Mouse (Mus musculus): ENCODE data around the gene Slc35a1. TPM values are rescaled to one million over a fixed set of nuclear protein-coding genes. Genes with fewer than 3 reads are reported as not detected.
"Not testable (repeated sequence)": the region's sequence is repeated elsewhere in the genome, so short reads cannot be mapped to it uniquely, and the experiment has no call there.

Slc35a1 gene
- total RNA-seq (2014; rRNA removed) (25.0 and 26.6 TPM in 2 replicates), polyA plus RNA-seq (2012; rRNA removed) (10.6 and 12.2 TPM in 2 replicates)

GRCm38 (mm10) chr4:34686874-34687567 is at the start of gene Slc35a1:
Slc35a1 (minus strand) TSS chr4:34687438.
- peak; percentile 54 for TF ChIP-seq POLR2A (IDR thresholded peaks at IDR 0.05; ENCODE audit: extremely low read depth, insufficient read depth, low read length)
- no peak for TF ChIP-seq CTCF (IDR thresholded peaks at IDR 0.05; ENCODE audit: low read depth, low read length)
- peak within 1 kb of the TSS; percentile 81 for H3K4me3 ChIP-seq (ENCODE audit: insufficient read depth, low read depth, low read length)
- 0% methylated on average over 51 of the region's 65 CpGs for WGBS

GRCm38 (mm10) chr4:34734461-34734860 is 47.2 kb upstream of the Slc35a1 start:
- Histone ChIP-seq H3K27ac (replicated peaks; ENCODE audit: insufficient read depth, low read depth, low read length) (no peak overlapping the region), H3K36me3 (ENCODE audit: control insufficient read depth, insufficient read depth, low read length) (no peaks in the 10 kb centered on the region), H3K4me3 (ENCODE audit: insufficient read depth, low read depth, low read length) (no peak overlapping the region), H3K4me1 (ENCODE audit: control insufficient read depth, insufficient read depth, low read length) (peaks cover 5% of the 10 kb centered on the region), H3K9ac (ENCODE audit: low read depth, low read length) (no peak overlapping the region), H3K27me3 (ENCODE audit: control insufficient read depth, insufficient read depth, low read length) (0 out of 2 replicates have a peak, but pooled peaks cover 3% of the 10 kb centered on the region), H3K79me2 (ENCODE audit: control insufficient read depth, insufficient read depth, low read length) (no peaks in the 10 kb centered on the region)
- DNase-seq (ENCODE audit: extremely low read depth, low read depth, low spot score), result no peak
- 75% methylated on average over 3 of the region's 3 CpGs for WGBS
- TF ChIP-seq POLR2A (IDR thresholded peaks at IDR 0.05; ENCODE audit: extremely low read depth, insufficient read depth, low read length) (no peak), CTCF (IDR thresholded peaks at IDR 0.05; ENCODE audit: low read depth, low read length) (no peak)

More at GRCm38 (mm10) chr4:34686874-34687567, at the start of gene Slc35a1:
- Histone ChIP-seq H3K9ac (ENCODE audit: low read depth, low read length) (peak within 1 kb of the TSS; percentile 90), H3K79me2 (ENCODE audit: control insufficient read depth, insufficient read depth, low read length) (no peaks in the 10 kb centered on the region), H3K4me1 (ENCODE audit: control insufficient read depth, insufficient read depth, low read length) (peaks cover 1% of the 10 kb centered on the region; the same call in 1 of the 2 replicates), H3K36me3 (ENCODE audit: control insufficient read depth, insufficient read depth, low read length) (peaks cover 6% of the 10 kb centered on the region), H3K27ac (replicated peaks; ENCODE audit: insufficient read depth, low read depth, low read length) (peak within 1 kb of the TSS; percentile 49), H3K27me3 (ENCODE audit: control insufficient read depth, insufficient read depth, low read length) (no peaks in the 10 kb centered on the region)
- peak; percentile 70 for DNase-seq (ENCODE audit: extremely low read depth, low read depth, low spot score)

- not testable (repeated sequence) for H3K4me1 ChIP-seq (ENCODE audit: control insufficient read depth, insufficient read depth, low read length); H3K27me3 ChIP-seq (ENCODE audit: control insufficient read depth, insufficient read depth, low read length); H3K9ac ChIP-seq (ENCODE audit: low read depth, low read length); H3K36me3 ChIP-seq (ENCODE audit: control insufficient read depth, insufficient read depth, low read length); DNase-seq (ENCODE audit: extremely low read depth, low read depth, low spot score); H3K79me2 ChIP-seq (ENCODE audit: control insufficient read depth, insufficient read depth, low read length); H3K27ac ChIP-seq (replicated peaks; ENCODE audit: insufficient read depth, low read depth, low read length); H3K4me3 ChIP-seq (ENCODE audit: insufficient read depth, low read depth, low read length)
- TF ChIP-seq CTCF (IDR thresholded peaks at IDR 0.05; ENCODE audit: low read depth, low read length), result peak; percentile 25; the same call in 1 of the 2 replicates
- WGBS, result 36% methylated on average over 2 of the region's 2 CpGs
Measured at GRCm38 (mm10) chr4:34733415-34733814, 46.2 kb upstream of the Slc35a1 start.

GRCm38 (mm10) chr4:34729851-34730341 is 42.7 kb upstream of the Slc35a1 start, which contains the start of gene Cfap206:
Cfap206 (minus strand) TSS chr4:34730206.
- H3K4me3 ChIP-seq (ENCODE audit: insufficient read depth, low read depth, low read length), result peak within 1 kb of the TSS; percentile 60
- H3K27me3 ChIP-seq (ENCODE audit: control insufficient read depth, insufficient read depth, low read length), result 0 out of 2 replicates have a peak, but pooled peaks cover 4% of the 10 kb centered on the region
- peaks cover 5% of the 10 kb centered on the region for H3K4me1 ChIP-seq (ENCODE audit: control insufficient read depth, insufficient read depth, low read length)
- H3K9ac ChIP-seq (ENCODE audit: low read depth, low read length), result peak within 1 kb of the TSS; percentile 50; the same call in 1 of the 2 replicates
- DNase-seq (ENCODE audit: extremely low read depth, low read depth, low spot score), result peak; percentile 18
- TF ChIP-seq CTCF (IDR thresholded peaks at IDR 0.05; ENCODE audit: low read depth, low read length) (no peak), POLR2A (IDR thresholded peaks at IDR 0.05; ENCODE audit: extremely low read depth, insufficient read depth, low read length) (no peak)
- H3K79me2 ChIP-seq (ENCODE audit: control insufficient read depth, insufficient read depth, low read length), result no peaks in the 10 kb centered on the region
- H3K27ac ChIP-seq (replicated peaks; ENCODE audit: insufficient read depth, low read depth, low read length), result no peak within 1 kb of the TSS
- WGBS, result under 1% methylated on average over 38 of the region's 38 CpGs
- H3K36me3 ChIP-seq (ENCODE audit: control insufficient read depth, insufficient read depth, low read length), result no peaks in the 10 kb centered on the region

GRCm38 (mm10) chr4:34725710-34726109 is 38.5 kb upstream of the Slc35a1 start:
- 93% methylated on average over 3 of the region's 3 CpGs for WGBS
- H3K9ac ChIP-seq (ENCODE audit: low read depth, low read length); H3K36me3 ChIP-seq (ENCODE audit: control insufficient read depth, insufficient read depth, low read length); H3K4me1 ChIP-seq (ENCODE audit: control insufficient read depth, insufficient read depth, low read length); DNase-seq (ENCODE audit: extremely low read depth, low read depth, low spot score); H3K4me3 ChIP-seq (ENCODE audit: insufficient read depth, low read depth, low read length); H3K27ac ChIP-seq (replicated peaks; ENCODE audit: insufficient read depth, low read depth, low read length); H3K79me2 ChIP-seq (ENCODE audit: control insufficient read depth, insufficient read depth, low read length); H3K27me3 ChIP-seq (ENCODE audit: control insufficient read depth, insufficient read depth, low read length): not testable (repeated sequence)

- H3K9ac ChIP-seq (ENCODE audit: low read depth, low read length), result no peak overlapping the region
- no peak for TF ChIP-seq CTCF (IDR thresholded peaks at IDR 0.05; ENCODE audit: low read depth, low read length)
- TF ChIP-seq POLR2A (IDR thresholded peaks at IDR 0.05; ENCODE audit: extremely low read depth, insufficient read depth, low read length), result no peak
- no peak overlapping the region for H3K4me3 ChIP-seq (ENCODE audit: insufficient read depth, low read depth, low read length)
- H3K27me3 ChIP-seq (ENCODE audit: control insufficient read depth, insufficient read depth, low read length), result 0 out of 2 replicates have a peak, but pooled peaks cover 4% of the 10 kb centered on the region
- H3K79me2 ChIP-seq (ENCODE audit: control insufficient read depth, insufficient read depth, low read length), result no peaks in the 10 kb centered on the region
- H3K36me3 ChIP-seq (ENCODE audit: control insufficient read depth, insufficient read depth, low read length), result no peaks in the 10 kb centered on the region
- 78% methylated on average over 4 of the region's 4 CpGs for WGBS
- H3K4me1 ChIP-seq (ENCODE audit: control insufficient read depth, insufficient read depth, low read length), result no peaks in the 10 kb centered on the region
- no peak for DNase-seq (ENCODE audit: extremely low read depth, low read depth, low spot score)
- H3K27ac ChIP-seq (replicated peaks; ENCODE audit: insufficient read depth, low read depth, low read length), result no peak overlapping the region
Measured at GRCm38 (mm10) chr4:34724306-34724705, 37.1 kb upstream of the Slc35a1 start.

Data from liver, adult 2 months (tissue).